Mouse (Mus musculus) ES-E14 (cell line): ENCODE results near the gene Ofcc1. TPM values are rescaled to one million over a fixed set of nuclear protein-coding genes. Genes with fewer than 3 reads are reported as not detected.

Source experiments
- DNase-seq: peaks from one replicate; pipeline ENCODE4 v3.0.0-alpha.2; 2013; ENCODE audit warnings: low read depth, low spot score
- H3K27ac ChIP-seq: 2 replicates; pipeline ENCODE4 v1.5.1; 2012; ENCODE audit warnings: low read depth, mild to moderate bottlenecking, low read length, moderate library complexity, mixed read lengths; ENCODE audit not compliant: poor library complexity, insufficient read depth, severe bottlenecking
- H3K36me3 ChIP-seq: 2 replicates; pipeline ENCODE4 v1.6.1; 2012; ENCODE audit warnings: mild to moderate bottlenecking, low read length, moderate library complexity, mixed read lengths; ENCODE audit not compliant: control insufficient read depth, poor library complexity, insufficient read depth, severe bottlenecking
- H3K4me1 ChIP-seq, 2 experiments: fragments of 150-350 bp in 1 of 2; sonication (generic) in 1 of 2; 2 replicates each; pipeline ENCODE4 v1.6.1; 2012; ENCODE audit warnings: low read length in 2 of 2, mild to moderate bottlenecking in 1 of 2, mixed read lengths in 1 of 2; ENCODE audit not compliant: control insufficient read depth in 2 of 2, insufficient read depth in 2 of 2, poor library complexity in 1 of 2
- H3K4me3 ChIP-seq, 2 experiments: fragments of 150-350 bp in 1 of 2; sonication (generic) in 1 of 2; 2 replicates each; pipeline ENCODE4 v1.5.1; 2012; ENCODE audit warnings: low read length in 2 of 2, low read depth in 1 of 2, mild to moderate bottlenecking in 1 of 2, mixed read lengths in 1 of 2; ENCODE audit not compliant: insufficient read depth in 1 of 2, poor library complexity in 1 of 2, severe bottlenecking in 1 of 2
- H3K9ac ChIP-seq: 2 replicates; pipeline ENCODE4 v1.6.1; 2012; ENCODE audit warnings: low read depth, mild to moderate bottlenecking, low read length, mixed read lengths; ENCODE audit not compliant: poor library complexity, insufficient read depth, severe bottlenecking
- H3K9me3 ChIP-seq: fragments of 150-350 bp; sonication (generic); 2 replicates; pipeline ENCODE4 v1.6.1; 2012; ENCODE audit warnings: low read depth, mild to moderate bottlenecking, low read length; ENCODE audit not compliant: control insufficient read depth, insufficient read depth
- CHD2 ChIP-seq: IDR thresholded peaks from 2 replicates; pipeline ENCODE4 v1.6.1; 2014; ENCODE audit warnings: mild to moderate bottlenecking, low read depth, low read length, inconsistent platforms
- HCFC1 ChIP-seq: IDR thresholded peaks from 2 replicates; pipeline ENCODE4 v1.6.1; 2012; ENCODE audit warnings: low read length, inconsistent platforms, borderline replicate concordance; ENCODE audit not compliant: insufficient read depth
- MAFK ChIP-seq: IDR thresholded peaks from 2 replicates; pipeline ENCODE4 v1.6.1; 2014; ENCODE audit warnings: mild to moderate bottlenecking, low read depth, low read length, inconsistent platforms; ENCODE audit not compliant: insufficient read depth
- ZC3H11A ChIP-seq: IDR thresholded peaks from 2 replicates; pipeline ENCODE4 v1.6.1; 2012; ENCODE audit warnings: low read depth, mild to moderate bottlenecking, inconsistent platforms, low read length, borderline replicate concordance
- ZNF384 ChIP-seq: IDR thresholded peaks from 2 replicates; pipeline ENCODE4 v1.6.1; 2012; ENCODE audit warnings: low read depth, low read length, inconsistent platforms
- in situ Hi-C, 2 experiments: fragments of 600-800 bp; cut with MboI; formaldehyde crosslinking; loops; one replicate each; pipeline ENCODE4 v1.15.1; 2025; ENCODE audit warnings: low sequenced_read_pairs in 2 of 2, inconsistent platforms in 1 of 2; ENCODE audit not compliant: unreplicated experiment in 2 of 2
- total RNA-seq: library from RNA; depleted of rRNA; stranded (reverse); fragments of 300-350 nt; gene quantifications from 2 replicates; pipeline ENCODE4 v1.2.3, GENCODE M21; 2012

The Ofcc1 gene
- total RNA-seq, 1 experiment: not detected

- no peak for DNase-seq
- TF ChIP-seq HCFC1 (no peak), ZNF384 (no peak), CHD2 (no peak), ZC3H11A (no peak), MAFK (no peak)
- H3K27ac ChIP-seq: no peak overlapping the region
- H3K4me3 ChIP-seq: no peak overlapping the region
- H3K4me1 ChIP-seq: no peaks in the 10 kb centered on the region
- in situ Hi-C loops: no loop called here
- H3K9me3 ChIP-seq: no peaks in the 10 kb centered on the region
- H3K9ac ChIP-seq: no peak overlapping the region
- no peaks in the 10 kb centered on the region for H3K36me3 ChIP-seq
Measured at GRCm38 (mm10) chr13:40366762-40367161, 5.5 kb upstream of the Ofcc1 start.

- no peak for TF ChIP-seq HCFC1
- no peak for TF ChIP-seq MAFK
- no peak for TF ChIP-seq ZNF384
- no peak for TF ChIP-seq CHD2
- TF ChIP-seq ZC3H11A: no peak
- Histone ChIP-seq H3K36me3 (no peaks in the 10 kb centered on the region), H3K9ac (no peak overlapping the region), H3K4me1 (no peaks in the 10 kb centered on the region), H3K9me3 (no peaks in the 10 kb centered on the region), H3K4me3 (no peak overlapping the region), H3K27ac (no peak overlapping the region)
- in situ Hi-C loops: no loop called here
- DNase-seq: no peak
Measured at GRCm38 (mm10) chr13:40364855-40365254, 3.6 kb upstream of the Ofcc1 start.

- no peak overlapping the region for H3K27ac ChIP-seq
- no peak overlapping the region for H3K9ac ChIP-seq
- no peak for TF ChIP-seq HCFC1
- no peak for TF ChIP-seq MAFK
- no peak for TF ChIP-seq ZC3H11A
- TF ChIP-seq ZNF384: no peak
- no peak for TF ChIP-seq CHD2
- H3K4me3 ChIP-seq: no peak overlapping the region
- no peaks in the 10 kb centered on the region for H3K4me1 ChIP-seq
- in situ Hi-C loops: no loop called here
- no peaks in the 10 kb centered on the region for H3K36me3 ChIP-seq
- no peak for DNase-seq
- H3K9me3 ChIP-seq: no peaks in the 10 kb centered on the region
Measured at GRCm38 (mm10) chr13:40360692-40361091, 558 bp downstream of the Ofcc1 start.

GRCm38 (mm10) chr13:40347045-40347444, 14.2 kb downstream of the Ofcc1 start:
- in situ Hi-C loops: no loop called here
- TF ChIP-seq ZC3H11A (no peak), HCFC1 (no peak), CHD2 (no peak), ZNF384 (no peak), MAFK (no peak)

GRCm38 (mm10) chr13:40323301-40323700, 37.9 kb downstream of the Ofcc1 start:
- Histone ChIP-seq H3K27ac (no peak overlapping the region), H3K9me3 (no peaks in the 10 kb centered on the region), H3K4me3 (no peak overlapping the region), H3K9ac (no peak overlapping the region), H3K4me1 (no peaks in the 10 kb centered on the region), H3K36me3 (no peaks in the 10 kb centered on the region)
- in situ Hi-C loops: no loop called here
- no peak for DNase-seq
- TF ChIP-seq ZNF384 (no peak), MAFK (no peak), HCFC1 (no peak), ZC3H11A (no peak), CHD2 (no peak)

More at GRCm38 (mm10) chr13:40347045-40347444, 14.2 kb downstream of the Ofcc1 start:
- Histone ChIP-seq H3K9me3 (no peaks in the 10 kb centered on the region), H3K9ac (no peak overlapping the region), H3K4me3 (no peak overlapping the region), H3K27ac (no peak overlapping the region), H3K36me3 (no peaks in the 10 kb centered on the region), H3K4me1 (no peaks in the 10 kb centered on the region)
- no peak for DNase-seq
